Mouse (Mus musculus) myocyte (in vitro differentiated cells): ENCODE results near the gene Susd1. TPM values are rescaled to one million over a fixed set of nuclear protein-coding genes. Genes with fewer than 3 reads are reported as not detected.

Experiments
- H3K27me3 ChIP-seq: one replicate; pipeline ENCODE4 v1.6.1; 2011; ENCODE audit not compliant: control insufficient read depth, insufficient read depth, insufficient read length
- H3K36me3 ChIP-seq: one replicate; pipeline ENCODE4 v1.6.1; 2011; ENCODE audit not compliant: control insufficient read depth, insufficient read depth
- H3K4me2 ChIP-seq: one replicate; pipeline ENCODE4 v1.6.1; 2011; ENCODE audit warnings: low read depth, control low read depth
- H3K4me3 ChIP-seq: one replicate; pipeline ENCODE4 v1.5.1; 2011; ENCODE audit warnings: mild to moderate bottlenecking, control low read depth, moderate library complexity
- H3K79me2 ChIP-seq: one replicate; pipeline ENCODE4 v1.6.1; 2011; ENCODE audit not compliant: control insufficient read depth, insufficient read depth
- H3ac ChIP-seq: one replicate; pipeline ENCODE4 v1.6.1; 2011; ENCODE audit not compliant: control insufficient read depth, insufficient read length
- CEBPB ChIP-seq: IDR thresholded peaks from 2 replicates; pipeline ENCODE4 v1.6.1; 2011; ENCODE audit warnings: mild to moderate bottlenecking, moderate library complexity; ENCODE audit not compliant: poor library complexity, insufficient read depth, severe bottlenecking
- E2F4 ChIP-seq: IDR thresholded peaks from one replicate; pipeline ENCODE4 v1.6.1; 2011; ENCODE audit warnings: mild to moderate bottlenecking, control low read depth, moderate library complexity; ENCODE audit not compliant: insufficient read depth
- MAX ChIP-seq: IDR thresholded peaks from one replicate; pipeline ENCODE4 v1.6.1; 2011; ENCODE audit warnings: low read depth, mild to moderate bottlenecking, control low read depth
- MYOD1 ChIP-seq, 3 experiments: IDR thresholded peaks; one replicate each; pipeline ENCODE4 v1.6.1; 2011; ENCODE audit warnings: control low read depth in 2 of 3, low read depth in 2 of 3, mild to moderate bottlenecking in 2 of 3, moderate library complexity in 1 of 3; ENCODE audit not compliant: insufficient read length in 2 of 3, control insufficient read depth in 1 of 3
- MYOG ChIP-seq, 3 experiments: IDR thresholded peaks; one replicate each; pipeline ENCODE4 v1.6.1; 2011; ENCODE audit warnings: control low read depth in 2 of 3, low read depth in 2 of 3, mild to moderate bottlenecking in 2 of 3; ENCODE audit not compliant: insufficient read length in 2 of 3, control insufficient read depth in 1 of 3, insufficient read depth in 1 of 3
- POLR2A ChIP-seq: IDR thresholded peaks from one replicate; pipeline ENCODE4 v1.6.1; 2011; ENCODE audit warnings: low read depth, mild to moderate bottlenecking, control low read depth, moderate library complexity; ENCODE audit not compliant: insufficient read length
- POLR2AphosphoS2 ChIP-seq: IDR thresholded peaks from one replicate; pipeline ENCODE4 v1.6.1; 2011; ENCODE audit warnings: low read depth, control low read depth; ENCODE audit not compliant: insufficient read length
- REST ChIP-seq: IDR thresholded peaks from one replicate; pipeline ENCODE4 v1.6.1; 2011; ENCODE audit warnings: mild to moderate bottlenecking, control low read depth, moderate library complexity; ENCODE audit not compliant: insufficient read depth, insufficient read length
- SRF ChIP-seq: IDR thresholded peaks from one replicate; pipeline ENCODE4 v1.6.1; 2011; ENCODE audit warnings: low read depth; ENCODE audit not compliant: control insufficient read depth, insufficient read length
- TCF12 ChIP-seq: IDR thresholded peaks from one replicate; pipeline ENCODE4 v1.6.1; 2011; ENCODE audit warnings: mild to moderate bottlenecking, control low read depth; ENCODE audit not compliant: poor library complexity, insufficient read depth, severe bottlenecking
- TCF3 ChIP-seq: IDR thresholded peaks from one replicate; pipeline ENCODE4 v1.6.1; 2011; ENCODE audit warnings: low read depth, control low read depth; ENCODE audit not compliant: insufficient read length
- USF1 ChIP-seq: IDR thresholded peaks from one replicate; pipeline ENCODE4 v1.6.1; 2011; ENCODE audit warnings: low read depth, mild to moderate bottlenecking, control low read depth, moderate library complexity
- polyA plus RNA-seq: library from polyadenylated mRNA; unstranded; fragments of >200 nt; fragmentation: generic; extraction: Trizol; gene quantifications from one replicate; pipeline ENCODE4 v1.2.1, GENCODE M21; 2012; ENCODE audit warnings: missing spikeins

The Susd1 gene
- polyA plus RNA-seq, 1 experiment, result 0.55 TPM

GRCm38 (mm10) chr4:59298719-59299496 is 139.5 kb downstream of the Susd1 start:
- H3K36me3 ChIP-seq, result no peaks in the 10 kb centered on the region

GRCm38 (mm10) chr4:59295127-59295526 is 143.3 kb downstream of the Susd1 start:
- Histone ChIP-seq H3K4me2 (peak overlapping the region; percentile 60), H3K36me3 (no peaks in the 10 kb centered on the region), H3K27me3 (no peaks in the 10 kb centered on the region), H3K79me2 (no peaks in the 10 kb centered on the region), H3K4me3 (no peak overlapping the region), H3ac (no peak overlapping the region)
- TF ChIP-seq SRF (no peak), USF1 (no peak), MAX (no peak), TCF12 (no peak), POLR2AphosphoS2 (no peak), E2F4 (no peak), MYOG (IDR thresholded peaks at IDR 0.05; ENCODE audit: control insufficient read depth in 1 of 3, insufficient read depth in 1 of 3, insufficient read length in 2 of 3, low read depth in 2 of 3) (no peak), MYOD1 (IDR thresholded peaks at IDR 0.05; ENCODE audit: control insufficient read depth in 1 of 3, insufficient read length in 2 of 3, low read depth in 2 of 3) (no peak), POLR2A (no peak), CEBPB (no peak), REST (no peak), TCF3 (no peak)

More at GRCm38 (mm10) chr4:59298719-59299496, 139.5 kb downstream of the Susd1 start:
- Histone ChIP-seq H3K79me2 (no peaks in the 10 kb centered on the region), H3K4me3 (no peak overlapping the region), H3ac (no peak overlapping the region), H3K27me3 (no peaks in the 10 kb centered on the region), H3K4me2 (no peak overlapping the region)
- TF ChIP-seq SRF (no peak), CEBPB (peak; percentile 79)

GRCm38 (mm10) chr4:59294661-59295060 is 143.8 kb downstream of the Susd1 start:
- H3ac ChIP-seq, result no peak overlapping the region
- TF ChIP-seq REST (no peak), SRF (no peak), CEBPB (no peak)

GRCm38 (mm10) chr4:59291914-59292718 is 146.3 kb downstream of the Susd1 start:
- no peaks in the 10 kb centered on the region for H3K27me3 ChIP-seq
- H3ac ChIP-seq, result no peak overlapping the region
- H3K4me2 ChIP-seq, result no peak overlapping the region
- no peaks in the 10 kb centered on the region for H3K79me2 ChIP-seq
- TF ChIP-seq MAX (no peak), MYOD1 (IDR thresholded peaks at IDR 0.05; ENCODE audit: control insufficient read depth in 1 of 3, insufficient read length in 2 of 3, low read depth in 2 of 3) (no peak), POLR2A (no peak), E2F4 (no peak), MYOG (IDR thresholded peaks at IDR 0.05; ENCODE audit: control insufficient read depth in 1 of 3, insufficient read depth in 1 of 3, insufficient read length in 2 of 3, low read depth in 2 of 3) (no peak), TCF3 (no peak)
- no peak overlapping the region for H3K4me3 ChIP-seq
- H3K36me3 ChIP-seq, result no peaks in the 10 kb centered on the region

More at GRCm38 (mm10) chr4:59294661-59295060, 143.8 kb downstream of the Susd1 start:
- Histone ChIP-seq H3K79me2 (no peaks in the 10 kb centered on the region), H3K4me3 (no peak overlapping the region), H3K27me3 (no peaks in the 10 kb centered on the region), H3K4me2 (peak overlapping the region; percentile 60), H3K36me3 (no peaks in the 10 kb centered on the region)

GRCm38 (mm10) chr4:59290972-59291576 is 147.4 kb downstream of the Susd1 start:
- no peaks in the 10 kb centered on the region for H3K27me3 ChIP-seq
- H3K36me3 ChIP-seq, result no peaks in the 10 kb centered on the region
- TF ChIP-seq TCF12 (no peak), E2F4 (no peak), POLR2A (no peak), SRF (no peak), TCF3 (no peak), MYOG (IDR thresholded peaks at IDR 0.05; ENCODE audit: control insufficient read depth in 1 of 3, insufficient read depth in 1 of 3, insufficient read length in 2 of 3, low read depth in 2 of 3) (no peak), MAX (no peak), MYOD1 (IDR thresholded peaks at IDR 0.05; ENCODE audit: control insufficient read depth in 1 of 3, insufficient read length in 2 of 3, low read depth in 2 of 3) (no peak), REST (no peak), USF1 (no peak), POLR2AphosphoS2 (no peak), CEBPB (no peak)
- no peak overlapping the region for H3ac ChIP-seq
- H3K79me2 ChIP-seq, result no peaks in the 10 kb centered on the region
- H3K4me3 ChIP-seq, result no peak overlapping the region
- no peak overlapping the region for H3K4me2 ChIP-seq
